Mouse (Mus musculus) left cerebral cortex, postnatal 14 days (tissue): Measurements from ENCODE around the gene Gm20388. TPM values are rescaled to one million over a fixed set of nuclear protein-coding genes. Genes with fewer than 3 reads are reported as not detected.
A peak's percentile ranks its signal among the peaks of the same experiment; 100 is the strongest.

Experiments
- DNase-seq, 2 experiments: peaks; one replicate each; pipeline ENCODE4 v3.0.0; 2021 to 2022; ENCODE audit warnings: low spot score in 2 of 2, mixed read lengths in 1 of 2
- intact Hi-C: fragments of 180-260 bp; cut with DNase I; formaldehyde crosslinking; loops from one replicate; pipeline ENCODE4 v1.15.1; 2025
- total RNA-seq, 2 experiments: library from RNA; stranded (reverse); gene quantifications; 2 replicates each; pipeline ENCODE4 v1.2.3; 2021

Gene Gm20388
- total RNA-seq, 2 experiments from 2014 or later = 2.8 to 7.3 TPM

- intact Hi-C loops = loop anchor here (5.0 kb wide), 5 partner anchors 47 to 178 kb away; no protein-coding TSS in a partner anchor
- DNase-seq = no peak
These were observed 4319.2 kb downstream of the Gm20388 start for GRCm38 (mm10) chr8:124229883-124230282.

- intact Hi-C loops = loop anchor here (5.0 kb wide), 5 partner anchors 47 to 178 kb away; no protein-coding TSS in a partner anchor
- DNase-seq = no peak
These were observed 4320.0 kb downstream of the Gm20388 start for GRCm38 (mm10) chr8:124230496-124231175.

- intact Hi-C loops = loop anchor here (5.0 kb wide), 5 partner anchors 46 to 179 kb away; no protein-coding TSS in a partner anchor
These were observed 4320.5 kb downstream of the Gm20388 start, which contains the start of gene Galnt2 for GRCm38 (mm10) chr8:124231176-124231484. Gene Galnt2, plus strand, starts transcription at chr8:124231391.

GRCm38 (mm10) chr8:124231485-124232279 is 4321.0 kb downstream of the Gm20388 start:
- DNase-seq = no peak
- intact Hi-C loops = loop anchor here (5.0 kb wide), 5 partner anchors 46 to 179 kb away; no protein-coding TSS in a partner anchor

More at GRCm38 (mm10) chr8:124231176-124231484, 4320.5 kb downstream of the Gm20388 start, which contains the start of gene Galnt2:
- peak; percentile 92 to 94 for DNase-seq

DNA sequence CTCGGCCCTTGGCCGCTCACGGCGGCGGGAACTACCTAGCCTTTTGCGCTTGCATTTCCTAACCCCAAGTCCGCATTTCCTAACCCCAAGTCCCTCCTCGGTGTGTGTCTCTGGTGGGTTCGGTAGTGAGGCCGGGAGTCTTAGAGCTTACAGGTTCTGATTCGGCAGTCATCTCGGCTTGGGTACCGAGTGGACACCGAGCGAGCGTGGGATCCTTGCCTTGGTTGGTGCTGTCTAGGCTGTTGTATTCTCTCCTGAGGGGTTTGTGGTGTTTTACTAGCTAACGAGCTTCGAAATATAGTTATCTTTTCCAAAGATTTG is 4321.6 kb downstream of the Gm20388 start:
- DNase-seq = peak in 1 of 2 experiments; percentile 25
- intact Hi-C loops = loop anchor here (5.0 kb wide), 5 partner anchors 45 to 180 kb away; no protein-coding TSS in a partner anchor

DNA sequence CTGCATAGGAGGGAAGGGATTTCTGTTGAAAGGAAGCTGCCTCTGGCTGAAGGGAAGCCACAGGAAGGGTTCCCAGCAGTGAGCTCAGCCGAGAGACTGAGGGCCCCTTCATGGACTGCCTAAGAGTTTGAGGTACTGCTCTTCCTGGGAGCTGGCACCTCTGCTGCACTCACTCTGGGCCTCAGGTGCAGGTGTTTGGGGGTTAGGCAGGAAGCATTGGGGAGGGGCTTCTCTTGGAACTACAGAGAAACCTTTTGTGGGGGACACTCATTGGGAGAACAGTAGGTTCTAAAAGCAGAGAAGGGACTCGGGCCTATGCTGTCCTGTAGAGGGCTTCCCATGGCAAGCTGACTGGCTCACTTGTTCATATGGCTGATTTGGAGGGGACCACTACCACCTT is 4323.9 kb downstream of the Gm20388 start:
- no peak for DNase-seq
- intact Hi-C loops = loop anchor here (5.0 kb wide), 5 partner anchors 43 to 182 kb away; no protein-coding TSS in a partner anchor

DNA sequence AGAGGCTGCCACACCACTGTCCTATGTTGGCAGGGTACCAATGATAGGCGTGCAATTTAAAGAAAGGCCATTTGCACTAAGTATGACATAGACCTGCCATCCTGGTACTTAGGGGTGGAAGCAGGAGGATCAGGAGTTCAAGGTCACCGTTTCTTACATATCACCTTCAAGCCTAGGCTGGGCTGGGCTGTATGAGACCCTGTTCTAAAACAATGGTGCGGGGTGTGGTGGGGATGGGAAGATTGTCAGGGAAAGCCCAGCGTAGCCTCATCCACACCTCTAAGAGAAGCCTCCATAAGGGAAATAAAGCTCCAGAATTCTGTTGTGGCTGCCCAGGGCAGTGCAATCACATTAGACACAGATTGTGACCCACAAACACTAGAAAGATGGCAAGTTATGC is 4324.9 kb downstream of the Gm20388 start:
- DNase-seq = no peak
- intact Hi-C loops = no loop called here

DNA sequence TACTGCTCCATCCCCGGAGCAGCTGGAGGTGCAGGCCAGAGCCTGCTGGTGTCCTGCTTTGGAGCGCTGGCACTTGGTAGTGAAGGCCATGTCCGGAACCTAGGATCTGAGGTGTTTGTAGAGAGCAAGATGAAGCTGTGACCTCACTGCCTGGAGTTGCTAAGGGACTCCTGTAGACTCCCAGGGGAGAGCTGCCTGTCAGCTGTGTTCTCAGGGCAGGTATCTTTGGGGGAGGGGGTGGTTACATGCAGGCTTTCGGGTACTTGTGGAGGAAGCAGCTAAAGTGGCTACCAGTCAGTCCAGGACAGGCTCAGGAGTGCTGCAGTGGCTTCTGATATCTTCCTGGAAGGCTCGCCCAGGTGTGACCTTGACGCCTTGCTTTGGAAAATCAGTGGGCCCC is 4328.7 kb downstream of the Gm20388 start:
- no peak for DNase-seq
- intact Hi-C loops = no loop called here

DNA sequence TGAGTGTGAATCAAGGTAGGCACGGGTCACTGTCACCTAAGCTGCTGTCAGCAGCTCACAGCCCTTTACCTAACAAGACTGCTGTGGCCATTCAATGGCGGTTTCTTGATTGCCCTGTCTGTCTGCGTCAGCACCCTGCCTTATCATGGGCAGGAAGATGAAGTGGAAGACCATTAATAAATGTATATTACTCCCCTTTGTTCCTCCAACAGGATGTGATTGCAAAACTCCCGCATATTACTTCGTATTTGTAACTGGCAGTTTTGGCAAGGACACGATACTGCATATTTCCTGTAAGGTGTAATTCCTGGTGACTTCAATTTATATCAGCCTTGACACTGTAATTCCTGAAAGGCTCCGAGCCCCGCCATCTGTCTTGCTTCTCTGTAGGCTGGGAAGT is 4330.3 kb downstream of the Gm20388 start:
- intact Hi-C loops = no loop called here
- DNase-seq = no peak

DNA sequence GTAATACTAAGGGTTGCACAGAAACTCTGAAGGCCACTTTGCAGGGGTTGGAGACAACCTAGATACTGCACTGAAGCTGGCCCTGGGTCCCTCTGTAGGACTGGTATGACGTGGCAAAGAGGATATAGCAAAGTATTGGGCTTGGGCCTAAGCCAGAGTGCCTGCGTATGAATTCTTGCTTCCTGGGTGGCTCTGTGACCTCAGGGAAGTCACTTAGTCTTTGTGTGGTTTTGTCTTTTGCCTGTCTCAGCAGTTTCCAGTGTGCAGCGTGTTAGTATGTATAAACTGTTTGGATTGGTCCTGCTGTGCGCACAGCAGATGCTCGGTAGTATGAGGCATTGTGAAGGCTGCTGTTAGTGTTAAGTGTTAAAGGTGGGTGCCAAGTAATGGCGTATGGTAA is 4331.6 kb downstream of the Gm20388 start:
- intact Hi-C loops = no loop called here
- DNase-seq = no peak

DNA sequence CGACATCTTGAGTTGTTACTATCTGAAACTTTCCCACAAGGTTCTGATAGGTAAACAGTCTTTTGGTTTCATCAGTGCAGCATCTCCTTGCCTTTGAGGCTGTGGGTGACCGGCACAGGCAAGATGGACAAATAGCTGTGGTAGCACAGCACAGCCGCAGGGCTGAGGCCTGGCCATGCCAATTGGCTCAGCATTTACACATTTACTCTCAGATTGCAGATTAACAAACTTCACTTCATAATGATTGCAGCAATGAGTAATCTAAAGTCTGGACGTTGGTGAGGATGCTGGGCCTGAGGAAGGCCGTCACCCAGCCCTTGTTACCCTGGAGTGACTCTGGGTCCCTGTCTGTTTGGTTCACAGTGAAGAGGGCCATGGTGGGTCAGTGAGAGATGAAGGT is 4332.3 kb downstream of the Gm20388 start:
- intact Hi-C loops = no loop called here
- no peak for DNase-seq

DNA sequence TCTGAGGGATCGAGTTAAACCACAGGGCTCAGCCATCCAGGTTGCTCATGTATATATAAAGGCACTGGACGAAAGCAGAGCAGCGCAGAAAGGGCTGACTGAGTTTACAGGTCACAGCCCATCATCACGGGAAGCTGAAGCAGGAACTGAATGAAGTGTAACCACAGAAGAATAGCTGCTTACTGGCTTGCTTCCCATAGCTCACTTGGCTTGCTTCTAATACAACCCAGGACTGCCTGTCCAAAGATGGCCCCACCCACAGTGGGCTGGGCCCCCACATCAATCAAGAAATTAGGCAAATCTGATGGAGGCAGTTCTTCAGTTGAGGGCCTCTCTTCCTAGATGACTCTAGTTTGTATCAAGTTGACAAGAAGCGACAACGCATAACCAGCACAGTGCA is 4336.9 kb downstream of the Gm20388 start:
- peak in 1 of 2 experiments; percentile 16 for DNase-seq
- intact Hi-C loops = no loop called here

DNA sequence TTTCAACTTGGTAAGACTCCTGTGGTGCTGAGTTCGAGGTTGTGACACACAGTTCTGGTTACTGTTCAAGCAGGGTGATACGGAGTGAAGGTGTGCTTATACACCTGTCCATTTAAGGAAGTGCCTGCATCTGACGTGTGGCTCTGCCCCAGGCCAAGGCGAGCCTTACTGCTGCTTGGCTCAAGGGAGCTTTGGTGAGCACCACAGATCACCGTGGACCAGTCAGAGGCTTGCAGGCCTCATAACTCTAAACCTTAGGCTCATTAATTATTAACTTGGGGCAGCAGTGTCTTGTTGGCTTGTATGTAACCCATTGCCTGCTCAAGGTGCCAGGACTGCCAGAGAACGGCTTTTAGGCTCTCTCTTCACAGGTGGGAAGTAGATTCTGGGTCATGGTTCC is 4338.0 kb downstream of the Gm20388 start:
- no peak for DNase-seq

DNA sequence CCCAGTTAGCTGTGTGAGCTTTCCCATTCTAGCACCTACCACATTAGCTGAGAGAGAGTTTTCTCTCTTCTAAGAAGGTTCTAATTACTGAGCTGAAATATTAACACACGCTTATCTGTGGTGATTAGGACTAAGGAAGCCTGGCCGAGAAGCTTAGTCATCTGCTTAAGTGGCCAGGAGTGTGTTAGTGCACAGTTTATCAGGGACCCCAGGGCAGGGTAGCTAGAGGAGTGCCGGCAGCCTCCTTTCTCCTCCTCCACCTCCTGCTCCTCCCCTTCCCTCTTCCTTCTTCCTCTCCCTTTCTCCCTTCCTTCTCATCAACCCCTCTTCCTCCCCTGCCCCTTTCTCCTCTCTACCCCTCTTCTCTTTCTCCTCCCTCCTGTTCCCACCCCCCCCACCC is 4339.6 kb downstream of the Gm20388 start:
- intact Hi-C loops = no loop called here
- no peak for DNase-seq

More for the DNA sequence above, 4338.0 kb downstream of the Gm20388 start:
- intact Hi-C loops = no loop called here

GRCm38 (mm10) chr8:124250785-124251184 is 4340.1 kb downstream of the Gm20388 start:
- intact Hi-C loops = no loop called here

GRCm38 (mm10) chr8:124252533-124252950 is 4341.9 kb downstream of the Gm20388 start:
- intact Hi-C loops = no loop called here

More at GRCm38 (mm10) chr8:124250785-124251184, 4340.1 kb downstream of the Gm20388 start:
- DNase-seq = no peak

GRCm38 (mm10) chr8:124253939-124254338 is 4343.3 kb downstream of the Gm20388 start:
- intact Hi-C loops = no loop called here
- DNase-seq = no peak

More at GRCm38 (mm10) chr8:124252533-124252950, 4341.9 kb downstream of the Gm20388 start:
- peak; percentile 50 to 68 for DNase-seq

GRCm38 (mm10) chr8:124256841-124257240 is 4346.2 kb downstream of the Gm20388 start:
- no peak for DNase-seq
- intact Hi-C loops = no loop called here

- peak; percentile 58 to 81 for DNase-seq
- intact Hi-C loops = no loop called here
These were observed 4346.7 kb downstream of the Gm20388 start for GRCm38 (mm10) chr8:124257363-124257762.

DNA sequence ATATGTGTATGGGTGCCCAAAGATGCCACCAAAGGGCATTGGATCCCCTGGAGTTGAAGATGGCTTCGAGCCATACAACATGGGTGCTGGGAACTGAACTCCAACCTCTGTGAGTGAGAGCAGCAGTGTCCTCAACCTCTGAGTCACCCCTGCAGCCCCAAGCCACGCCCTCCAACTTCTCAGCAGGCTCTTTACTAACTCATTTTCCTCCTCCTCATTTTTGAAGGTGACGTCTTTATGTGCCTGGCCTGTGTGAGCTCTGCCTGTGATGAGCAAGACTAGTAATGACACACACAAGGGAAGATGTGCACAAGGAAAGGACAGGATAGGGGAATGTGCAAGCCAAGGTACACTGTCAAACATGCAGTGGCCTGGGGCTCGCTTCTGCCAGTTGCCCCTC is 4348.5 kb downstream of the Gm20388 start:
- intact Hi-C loops = no loop called here
- DNase-seq = no peak
